Mouse (Mus musculus): ENCODE measurements around the gene Olfr1499.

DNA sequence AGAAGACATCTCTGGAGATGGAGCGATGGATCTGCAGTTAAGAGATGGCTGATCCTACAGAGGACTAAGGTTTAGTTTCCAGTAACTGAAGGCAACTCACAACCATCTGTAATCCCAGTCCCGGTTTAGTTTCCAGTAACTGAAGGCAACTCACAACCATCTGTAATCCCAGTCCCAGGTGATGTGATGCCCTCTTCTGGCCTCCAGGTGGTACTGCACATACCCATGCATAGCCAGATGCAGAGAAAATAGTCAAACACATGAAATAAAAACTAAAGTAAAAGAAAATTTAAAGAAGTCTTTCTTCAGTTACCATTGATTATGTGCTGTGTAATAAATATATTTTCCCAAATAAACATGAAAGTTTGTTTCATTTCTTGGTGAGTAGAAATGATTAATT lies 6.4 kb downstream of the Olfr1499 start:
- no peak for TF ChIP-seq CTCF (IDR thresholded peaks at IDR 0.05; ENCODE audit: insufficient read depth, low read length)
- TF ChIP-seq POLR2A (IDR thresholded peaks at IDR 0.05; ENCODE audit: borderline replicate concordance, extremely low read depth, low read depth, low read length): no peak

Measured in lung, adult 2 months (tissue).